Mouse (Mus musculus) heart, adult 2 months (tissue): ENCODE data around the gene Gm17657.

ENCODE experiments used
- EP300 ChIP-seq: fragments of 200-500 bp; IDR thresholded peaks from 2 replicates; pipeline ENCODE4 v1.6.1; 2011; ENCODE audit warnings: low read depth, low read length, control low read depth; ENCODE audit not compliant: insufficient read depth
- POLR2A ChIP-seq: fragments of 200-500 bp; IDR thresholded peaks from 2 replicates; pipeline ENCODE4 v1.6.1; 2011; ENCODE audit warnings: mild to moderate bottlenecking, low read depth, low read length, control low read depth; ENCODE audit not compliant: insufficient read depth

GRCm38 (mm10) chr17:29530508-29530907 lies 18.9 kb downstream of the Gm17657 start:
- TF ChIP-seq POLR2A (no peak), EP300 (no peak)
